Mouse (Mus musculus) lung, postnatal 0 days (tissue): ENCODE data around the gene Fuom. TPM values are rescaled to one million over a fixed set of nuclear protein-coding genes. Genes with fewer than 3 reads are reported as not detected.
"Not testable (repeated sequence)": the region's sequence is repeated elsewhere in the genome, so short reads cannot be mapped to it uniquely, and the experiment has no call there.

ENCODE experiments used
- ATAC-seq: fragments of 200-750 bp; cut with Nextera tagmentation; 2 replicates; pipeline ENCODE4 v1.8.0; 2017; ENCODE audit warnings: moderate library complexity
- DNase-seq: peaks from one replicate; pipeline ENCODE4 v3.0.0-alpha.2; 2016; ENCODE audit warnings: low spot score
- H3K27ac ChIP-seq: fragments of 300-500 bp; sonication (generic); 2 replicates; pipeline ENCODE4 v1.5.1; 2014; ENCODE audit warnings: antibody characterized with exemption, mild to moderate bottlenecking, low read length, mixed read lengths
- H3K27me3 ChIP-seq: fragments of 300-500 bp; sonication (generic); replicated peaks from 2 replicates; pipeline ENCODE4 v1.6.1; 2014; ENCODE audit warnings: low read length, mixed read lengths; ENCODE audit not compliant: insufficient read depth
- H3K36me3 ChIP-seq: fragments of 300-500 bp; sonication (generic); 2 replicates; pipeline ENCODE4 v1.6.1; 2014; ENCODE audit warnings: low read length, mixed read lengths; ENCODE audit not compliant: insufficient read depth
- H3K4me1 ChIP-seq: fragments of 300-500 bp; sonication (generic); 2 replicates; pipeline ENCODE4 v1.6.1; 2014; ENCODE audit warnings: antibody characterized with exemption, low read depth, low read length, mixed read lengths; ENCODE audit not compliant: insufficient read depth
- H3K4me2 ChIP-seq: fragments of 300-500 bp; sonication (generic); replicated peaks from 2 replicates; pipeline ENCODE4 v1.6.1; 2014; ENCODE audit warnings: low read depth, mild to moderate bottlenecking, low read length, moderate library complexity, mixed read lengths
- H3K4me3 ChIP-seq: fragments of 300-500 bp; sonication (generic); 2 replicates; pipeline ENCODE4 v1.5.1; 2014; ENCODE audit warnings: low read depth, low read length
- H3K9ac ChIP-seq: fragments of 300-500 bp; sonication (generic); replicated peaks from 2 replicates; pipeline ENCODE4 v1.6.1; 2014; ENCODE audit warnings: low read depth, mild to moderate bottlenecking
- H3K9me3 ChIP-seq: fragments of 300-500 bp; sonication (generic); 2 replicates; pipeline ENCODE4 v1.6.1; 2016; ENCODE audit warnings: low read length, mixed read lengths
- CTCF ChIP-seq: IDR thresholded peaks from 2 replicates; pipeline ENCODE4 v1.5.1; 2016; ENCODE audit warnings: antibody characterized with exemption, mild to moderate bottlenecking
- EP300 ChIP-seq: IDR thresholded peaks from 2 replicates; pipeline ENCODE4 v1.6.1; 2016; ENCODE audit warnings: antibody characterized with exemption, mild to moderate bottlenecking, control low read depth
- WGBS: fragments of 180-500 bp; shearing (Covaris S2); extraction: QIAGEN DNeasy Blood & Tissue Kit; methylation state at CpG from one replicate; pipeline ENCODE4 v1.1.7; 2014; 5-methylcytosine and 5-hydroxymethylcytosine counted together
- polyA plus RNA-seq: library from polyadenylated mRNA; unstranded; fragments of >200 nt; fragmentation: Nextera tagmentation; extraction: Ambion mirVana; gene quantifications from 2 replicates; pipeline ENCODE4 v1.2.1, GENCODE M21; 2015

The Fuom gene
- polyA plus RNA-seq, 1 experiment from 2014 or later: 19.0 TPM

DNA sequence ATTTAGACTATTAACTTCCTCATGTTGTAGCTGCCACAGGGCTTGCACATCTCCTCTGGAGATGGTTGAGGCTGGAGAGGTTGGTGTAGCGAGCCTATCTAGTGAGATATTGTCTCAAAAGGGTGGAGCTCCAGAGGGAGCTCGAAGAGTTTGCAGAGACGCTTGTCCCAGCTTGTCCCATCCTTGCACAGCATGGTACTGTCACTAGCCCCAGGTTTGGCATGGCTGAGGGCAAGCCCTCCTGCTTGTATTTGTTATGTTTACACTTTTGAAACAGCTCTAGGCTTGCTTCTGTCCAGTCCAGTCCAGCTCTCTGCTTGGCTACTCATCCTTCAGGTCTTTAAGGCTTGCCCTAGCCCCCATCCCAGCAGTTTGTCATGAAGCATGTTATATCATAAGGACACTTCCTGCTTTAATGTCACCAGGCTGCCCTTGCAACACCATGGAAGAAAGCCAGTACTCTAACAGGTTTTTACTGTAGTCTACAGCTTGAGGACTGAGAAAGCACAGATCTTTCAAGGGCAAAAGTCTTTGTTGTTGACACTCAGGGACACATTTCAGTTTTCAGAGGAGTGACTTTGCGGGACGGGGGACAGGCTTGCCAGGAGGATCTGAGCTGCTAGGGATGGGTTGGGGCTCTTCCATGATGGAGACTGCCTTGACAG, 33.0 kb upstream of the Fuom start:
- DNase-seq (no peak), ATAC-seq (no peak)
- Histone ChIP-seq H3K36me3 (peaks cover 5% of the 10 kb centered on the region; the same call in 1 of the 2 replicates), H3K27me3 (no peaks in the 10 kb centered on the region), H3K9ac (no peak overlapping the region), H3K4me2 (no peak overlapping the region), H3K4me3 (no peak overlapping the region), H3K27ac (no peak overlapping the region), H3K4me1 (peaks cover 3% of the 10 kb centered on the region; the same call in 1 of the 2 replicates), H3K9me3 (no peaks in the 10 kb centered on the region)
- 76% methylated on average over 5 of the region's 5 CpGs for WGBS
- no peak for TF ChIP-seq EP300
- TF ChIP-seq CTCF: no peak

DNA sequence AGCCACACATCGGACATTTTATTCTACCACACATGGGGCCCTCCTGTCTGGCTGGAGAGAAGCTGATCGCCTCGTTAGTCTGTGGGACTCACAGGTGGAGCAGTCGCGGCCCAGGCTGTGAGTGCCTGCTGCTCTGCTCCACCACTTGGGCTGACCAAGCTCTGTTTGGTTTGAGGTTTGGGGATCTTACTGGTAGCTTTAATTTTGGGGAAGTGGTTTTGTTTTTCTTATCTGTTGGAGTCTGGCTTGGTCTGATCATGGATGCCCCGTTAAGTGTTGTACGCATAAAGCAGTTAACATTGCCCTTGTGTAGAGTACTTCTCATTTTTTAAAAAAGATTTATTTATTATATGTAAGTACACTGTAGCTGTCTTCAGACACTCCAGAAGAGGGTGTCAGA, 31.8 kb upstream of the Fuom start:
- WGBS: 89% methylated on average over 5 of the region's 7 CpGs
- not testable (repeated sequence) for H3K9me3 ChIP-seq, H3K4me2 ChIP-seq, H3K4me3 ChIP-seq, H3K4me1 ChIP-seq, H3K27ac ChIP-seq, H3K27me3 ChIP-seq, H3K9ac ChIP-seq, H3K36me3 ChIP-seq, ATAC-seq, DNase-seq

DNA sequence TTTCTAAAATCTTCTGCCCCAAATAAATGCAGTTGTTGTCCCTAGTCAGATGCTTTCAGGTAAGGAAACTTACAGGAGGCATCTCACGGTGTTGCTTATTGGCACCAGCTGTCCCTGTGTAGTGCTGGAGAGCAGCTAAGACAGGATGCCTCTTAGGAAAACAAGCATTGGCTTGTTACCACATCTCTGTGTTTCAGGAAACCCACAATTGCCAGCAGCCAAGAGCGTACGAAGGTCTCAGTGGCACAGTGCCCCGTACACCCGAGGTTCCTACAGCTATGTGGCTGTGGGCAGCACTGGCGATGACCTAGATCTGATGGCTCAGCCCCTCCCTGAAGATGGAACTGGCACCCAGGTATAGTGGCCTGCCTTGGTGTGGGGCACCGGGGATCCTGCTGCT, 29.9 kb upstream of the Fuom start:
- not testable (repeated sequence) for H3K4me1 ChIP-seq, ATAC-seq, H3K27me3 ChIP-seq, H3K36me3 ChIP-seq, H3K9me3 ChIP-seq, H3K4me2 ChIP-seq, H3K9ac ChIP-seq, H3K4me3 ChIP-seq, H3K27ac ChIP-seq, DNase-seq
- WGBS: 86% methylated on average over 7 of the region's 7 CpGs

DNA sequence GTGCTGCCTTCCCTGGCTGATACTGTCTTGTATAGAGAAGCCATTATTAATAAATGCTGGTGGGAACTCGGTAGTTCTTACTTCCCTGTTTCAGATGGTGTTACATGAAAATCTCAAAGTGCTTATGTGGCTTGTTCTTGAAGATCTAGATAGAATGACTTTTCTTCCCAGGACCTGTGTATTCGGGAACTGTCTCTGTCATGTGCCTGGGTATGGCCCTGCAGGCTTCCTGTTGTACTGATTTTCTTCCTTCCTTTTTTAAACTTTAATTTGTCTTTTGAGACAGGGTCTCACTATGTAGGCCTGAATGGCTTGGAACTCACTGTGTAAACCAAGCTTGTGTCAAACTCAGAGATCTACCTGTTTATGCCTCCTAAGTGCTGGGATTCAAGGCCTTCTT, 25.7 kb upstream of the Fuom start:
- no peak overlapping the region for H3K27ac ChIP-seq
- ATAC-seq (no peak), DNase-seq (no peak)
- H3K4me3 ChIP-seq: no peak overlapping the region
- H3K36me3 ChIP-seq: peaks cover 8% of the 10 kb centered on the region; the same call in 1 of the 2 replicates
- TF ChIP-seq CTCF: no peak
- no peak for TF ChIP-seq EP300
- H3K4me1 ChIP-seq: peaks cover 10% of the 10 kb centered on the region
- H3K9me3 ChIP-seq: no peaks in the 10 kb centered on the region
- WGBS: 72% methylated on average over 2 of the region's 2 CpGs
- H3K9ac ChIP-seq: no peak overlapping the region
- no peak overlapping the region for H3K4me2 ChIP-seq
- H3K27me3 ChIP-seq: no peaks in the 10 kb centered on the region

DNA sequence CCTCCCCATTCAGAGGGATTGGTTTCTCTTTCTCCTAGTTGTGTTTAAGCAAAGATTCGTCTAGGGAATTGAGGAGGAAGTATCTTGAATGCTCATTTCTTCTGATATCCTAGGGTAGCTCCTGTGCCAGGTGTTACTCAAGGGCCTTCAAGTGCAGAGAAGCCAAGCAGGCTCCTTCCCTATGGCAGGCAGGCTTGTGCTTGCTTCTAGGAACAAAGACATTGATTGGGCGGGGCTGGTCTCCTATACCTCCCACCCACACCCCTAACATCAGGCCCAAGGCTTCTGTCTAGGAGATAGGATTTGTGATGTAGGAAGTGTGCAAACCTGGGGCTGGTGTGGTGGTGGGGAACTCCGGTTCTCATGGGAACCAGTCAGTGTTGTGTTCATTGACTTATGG, 24.7 kb upstream of the Fuom start:
- Histone ChIP-seq H3K4me3 (no peak overlapping the region), H3K9ac (no peak overlapping the region), H3K4me2 (0 out of 2 replicates have a peak overlapping the region, but pooled peaks have one; percentile 5), H3K36me3 (peaks cover 8% of the 10 kb centered on the region; the same call in 1 of the 2 replicates), H3K9me3 (no peaks in the 10 kb centered on the region), H3K27me3 (no peaks in the 10 kb centered on the region), H3K27ac (no peak overlapping the region), H3K4me1 (peaks cover 10% of the 10 kb centered on the region)
- peak; percentile 19 for DNase-seq
- no peak for ATAC-seq
- TF ChIP-seq CTCF (no peak), EP300 (no peak)
- WGBS: 74% methylated on average over 3 of the region's 3 CpGs

DNA sequence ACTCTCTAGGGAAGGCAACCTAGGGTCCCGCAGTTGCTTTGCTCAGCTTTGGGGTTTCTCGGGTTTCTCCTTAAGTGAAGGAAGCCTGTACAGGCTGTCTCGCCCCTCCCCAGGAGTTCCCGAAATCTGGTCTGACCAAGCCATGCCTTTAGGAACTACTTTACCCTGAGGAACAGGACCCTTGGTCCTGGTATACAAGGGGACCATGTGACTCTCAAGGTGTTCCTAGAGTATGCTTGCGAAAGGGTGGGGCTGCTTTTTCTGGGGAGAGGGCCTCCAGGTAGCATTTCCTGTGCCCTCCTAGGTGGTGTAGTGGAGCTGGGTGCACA, 23.7 kb upstream of the Fuom start:
- Histone ChIP-seq H3K4me3 (peak overlapping the region; percentile 65), H3K27me3 (no peaks in the 10 kb centered on the region), H3K9me3 (no peaks in the 10 kb centered on the region), H3K27ac (peak overlapping the region; percentile 55), H3K9ac (peak overlapping the region; percentile 75), H3K4me2 (peak overlapping the region; percentile 87), H3K4me1 (peaks cover 10% of the 10 kb centered on the region), H3K36me3 (peaks cover 8% of the 10 kb centered on the region; the same call in 1 of the 2 replicates)
- ATAC-seq (peak; percentile 0; the same call in 1 of the 2 replicates), DNase-seq (peak; percentile 40)
- no peak for TF ChIP-seq CTCF
- WGBS: 6% methylated on average over 5 of the region's 5 CpGs
